ENCODE assay signal across 8 mouse cellular contexts in the genomic region with DNA sequence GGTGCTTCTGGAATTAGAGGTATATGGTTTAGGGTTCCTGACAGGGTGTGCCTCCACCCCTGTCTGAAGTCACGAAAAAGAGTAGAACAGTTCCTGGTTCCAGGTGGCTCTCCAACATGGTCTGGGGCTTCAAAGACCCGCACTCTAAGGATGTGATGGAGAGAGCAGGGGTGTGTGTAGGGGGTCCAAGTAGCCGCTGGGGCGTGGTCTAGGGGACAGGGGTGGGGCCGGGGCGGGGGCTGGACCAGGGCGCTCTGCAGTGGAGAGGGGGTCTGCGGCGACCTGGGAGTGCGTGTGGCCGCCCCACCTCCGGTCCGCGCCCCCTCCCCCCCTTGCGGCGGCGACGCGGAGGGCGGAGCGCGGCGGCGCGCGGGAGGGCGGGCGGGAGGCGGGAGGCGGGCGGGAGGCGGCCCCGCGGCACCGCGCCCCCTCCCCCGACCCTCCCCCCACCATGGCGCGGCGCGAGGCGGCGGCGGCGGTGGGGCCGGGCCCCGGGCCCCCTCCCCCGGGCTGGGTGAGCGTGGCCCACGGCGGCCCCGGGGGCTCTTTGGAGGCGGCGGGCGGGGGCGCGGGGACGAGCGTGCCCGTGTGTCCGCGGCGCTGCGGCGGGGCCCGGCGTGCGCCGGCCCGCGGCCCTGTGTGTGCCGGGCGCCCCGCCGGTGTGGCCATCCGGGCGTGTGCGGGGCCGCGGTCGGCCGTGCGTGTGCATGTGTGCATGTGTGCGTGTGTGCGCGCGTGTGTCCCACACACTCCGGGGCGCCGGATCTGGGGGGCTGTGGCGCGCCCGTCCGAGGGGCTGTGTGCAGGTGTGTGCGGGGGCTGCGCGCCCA. TPM values are rescaled to one million over a fixed set of nuclear protein-coding genes. Genes with fewer than 3 reads are reported as not detected.
DNase-seq lines count a peak whose midpoint lies in the region; ATAC-seq and TF ChIP-seq lines count a peak whose summit lies in the region.

A gene (plus strand): TSS at position 450 of the 830 bp plus-strand sequence.

- H3K9me3 ChIP-seq in hindbrain, embryonic 16.5 days (ENCODE audit: control insufficient read depth, low read length): no peaks in the 10 kb centered on the region
- no peaks in the 10 kb centered on the region for H3K9me3 ChIP-seq in liver, embryonic 14.5 days (ENCODE audit: control insufficient read depth, low read length)
- H3K9me3 ChIP-seq in stomach, embryonic 16.5 days (replicated peaks; ENCODE audit: control insufficient read depth, low read length): no peaks in the 10 kb centered on the region

- H3K4me2 ChIP-seq in hindbrain, embryonic 16.5 days (ENCODE audit: low read length): peak within 1 kb of the TSS; percentile 75
- peak within 1 kb of the TSS; percentile 64 for H3K4me2 ChIP-seq in liver, embryonic 14.5 days (ENCODE audit: low read depth)
- H3K4me2 ChIP-seq in stomach, embryonic 16.5 days (ENCODE audit: low read depth, low read length): peak within 1 kb of the TSS; percentile 99

- peak within 1 kb of the TSS; percentile 67 for H3K4me3 ChIP-seq in left cerebral cortex, adult 2 months
- peak within 1 kb of the TSS; percentile 84 for H3K4me3 ChIP-seq in hindbrain, embryonic 16.5 days (ENCODE audit: low read length)
- peak within 1 kb of the TSS; percentile 46 to 56 for H3K4me3 ChIP-seq in liver, embryonic 14.5 days (ENCODE audit: insufficient read depth in 1 of 2, low read depth in 2 of 2, low read length in 2 of 2)
- peak within 1 kb of the TSS; percentile 86 for H3K4me3 ChIP-seq in stomach, embryonic 16.5 days (replicated peaks; ENCODE audit: low read length)

- 0% methylated on average over 22 of the region's 97 CpGs for WGBS in hindbrain, embryonic 16.5 days
- WGBS in liver, embryonic 14.5 days (ENCODE audit: insufficient replicate concordance): 1% methylated on average over 60 of the region's 97 CpGs
- WGBS in stomach, embryonic 16.5 days: under 1% methylated on average over 58 of the region's 97 CpGs

- peak within 1 kb of the TSS; percentile 79 for H3K27ac ChIP-seq in left cerebral cortex, adult 2 months
- H3K27ac ChIP-seq in hindbrain, embryonic 16.5 days (ENCODE audit: low read depth, low read length): peak within 1 kb of the TSS; percentile 77
- no peak within 1 kb of the TSS for H3K27ac ChIP-seq in liver, embryonic 14.5 days
- no peak within 1 kb of the TSS; the same call in 1 of the 2 replicates for H3K27ac ChIP-seq in stomach, embryonic 16.5 days (ENCODE audit: low read length)

- ATAC-seq in common myeloid progenitor, adult 5-6 weeks (replicated peaks; ENCODE audit: low read depth, poor library complexity, severe bottlenecking): peak; percentile 9; the same call in 1 of the 2 replicates
- ATAC-seq in hindbrain, embryonic 16.5 days: peak; percentile 80
- no peak for ATAC-seq in liver, embryonic 14.5 days (ENCODE audit: insufficient read depth)
- peak; percentile 63 for ATAC-seq in stomach, embryonic 16.5 days (ENCODE audit: insufficient read depth, low FRiP score)

- TF ChIP-seq EP300 in liver, embryonic 14.5 days (IDR thresholded peaks at IDR 0.05; ENCODE audit: low read depth): no peak

- DNase-seq in left cerebral cortex, adult 2 months (ENCODE audit: extremely low spot score in 1 of 2, low spot score in 2 of 2): peak in 1 of 2 experiments; percentile 42
- no peak for DNase-seq in left cerebral cortex, adult 9 months (ENCODE audit: low spot score in 2 of 2)
- peak; percentile 37 for DNase-seq in adrenal gland, adult 2 months
- DNase-seq in liver, embryonic 14.5 days (ENCODE audit: low read depth in 3 of 3, low spot score in 3 of 3): no peak
- DNase-seq in urinary bladder, postnatal 4 days (ENCODE audit: low spot score in 2 of 2): no peak

- H3K36me3 ChIP-seq in hindbrain, embryonic 16.5 days (ENCODE audit: control insufficient read depth, insufficient read depth, low read length): 0 out of 2 replicates have a peak, but pooled peaks cover 2% of the 10 kb centered on the region
- H3K36me3 ChIP-seq in liver, embryonic 14.5 days (replicated peaks; ENCODE audit: control insufficient read depth, insufficient read depth, low read depth): no peaks in the 10 kb centered on the region
- H3K36me3 ChIP-seq in stomach, embryonic 16.5 days (ENCODE audit: control insufficient read depth, insufficient read depth, low read length): peaks cover 4% of the 10 kb centered on the region; the same call in 1 of the 2 replicates

- no peak for TF ChIP-seq CTCF in left cerebral cortex, adult 2 months (IDR thresholded peaks at IDR 0.05)
- TF ChIP-seq CTCF in liver, embryonic 14.5 days (IDR thresholded peaks at IDR 0.05; ENCODE audit: low read depth): no peak

- H3K27me3 ChIP-seq in hindbrain, embryonic 16.5 days (replicated peaks; ENCODE audit: control insufficient read depth, insufficient read depth, low read length): no peaks in the 10 kb centered on the region
- H3K27me3 ChIP-seq in liver, embryonic 14.5 days (ENCODE audit: control insufficient read depth, insufficient read depth, low read length): no peaks in the 10 kb centered on the region
- no peaks in the 10 kb centered on the region for H3K27me3 ChIP-seq in stomach, embryonic 16.5 days (ENCODE audit: control insufficient read depth, insufficient read depth, low read length)

- peaks cover 14% of the 10 kb centered on the region for H3K4me1 ChIP-seq in hindbrain, embryonic 16.5 days (ENCODE audit: control insufficient read depth, insufficient read depth, low read depth, low read length)
- no peaks in the 10 kb centered on the region for H3K4me1 ChIP-seq in liver, embryonic 14.5 days (replicated peaks; ENCODE audit: control insufficient read depth in 2 of 2, insufficient read depth in 2 of 2, low read length in 1 of 2)
- peaks cover 3% of the 10 kb centered on the region for H3K4me1 ChIP-seq in stomach, embryonic 16.5 days (ENCODE audit: control insufficient read depth, insufficient read depth, low read length)

- H3K9ac ChIP-seq in hindbrain, embryonic 16.5 days (ENCODE audit: low read depth, low read length): peak within 1 kb of the TSS; percentile 93
- no peak within 1 kb of the TSS for H3K9ac ChIP-seq in liver, embryonic 14.5 days (replicated peaks)
- peak within 1 kb of the TSS; percentile 91 for H3K9ac ChIP-seq in stomach, embryonic 16.5 days (ENCODE audit: low read length)

- intact Hi-C loops in left cerebral cortex, adult 2 months (cut with DNase I): loop anchor here (2.0 kb wide), 1 partner anchor 37 kb away; no protein-coding TSS in a partner anchor

RNA-seq across cellular contexts. Expression of the gene that starts here (rescaled TPM):
- 100 to 1,000 TPM in 1 of 2 experiments, 10 to 100 TPM in 1; 96.7 to 105 TPM for total RNA-seq in left cerebral cortex, adult 2 months (2021)
- 10 to 100 TPM; 12.9 to 25.4 TPM for total RNA-seq in adrenal gland, adult 2 months (2021)
- polyA plus RNA-seq in adrenal gland, adult 2 months (2012; rRNA removed): 33.6 and 37.1 TPM in 2 replicates
- total RNA-seq in common myeloid progenitor, adult 5-6 weeks (2017): 2.1 and 2.9 TPM in 2 replicates
- polyA plus RNA-seq in hindbrain, embryonic 16.5 days (2015; fragmentation: Nextera tagmentation; extraction: Ambion mirVana): 15.1 and 17.3 TPM in 2 replicates
- polyA plus RNA-seq in liver, embryonic 14.5 days (2012; rRNA removed): 0.41 and 0.58 TPM in 2 replicates
- polyA plus RNA-seq in liver, embryonic 14.5 days (2014; fragmentation: Nextera tagmentation; extraction: Ambion mirVana): 0.15 TPM in 1 of 2 replicates, not detected in the other
- polyA plus RNA-seq in stomach, embryonic 16.5 days (2015; fragmentation: Nextera tagmentation; extraction: Ambion mirVana): 1.0 and 1.7 TPM in 2 replicates

Comparison
In these comparisons a context has a peak if more than half of its experiments do, and no peak if none do; other contexts are left out.
1. H3K27ac ChIP-seq: peak in left cerebral cortex, adult 2 months (single experiment) and hindbrain, embryonic 16.5 days (single experiment); none in liver, embryonic 14.5 days (single experiment) and stomach, embryonic 16.5 days (single experiment).
2. Peak in every context shown above with its lines, with median percentiles within 50 percentile points of each other: H3K4me3 ChIP-seq and H3K4me2 ChIP-seq.